Mouse (Mus musculus) olfactory bulb, adult 2 months (tissue): ENCODE data around the gene Bcam.

Source experiments
- CTCF ChIP-seq: fragments of 200-500 bp; IDR thresholded peaks from 2 replicates; pipeline ENCODE4 v1.5.1; 2012; ENCODE audit warnings: low read depth, mild to moderate bottlenecking, low read length, moderate library complexity; ENCODE audit not compliant: insufficient read depth
- POLR2A ChIP-seq: fragments of 200-500 bp; IDR thresholded peaks from 2 replicates; pipeline ENCODE4 v1.6.1; 2012; ENCODE audit warnings: mild to moderate bottlenecking, low read depth, low read length, moderate library complexity; ENCODE audit not compliant: insufficient read depth

DNA sequence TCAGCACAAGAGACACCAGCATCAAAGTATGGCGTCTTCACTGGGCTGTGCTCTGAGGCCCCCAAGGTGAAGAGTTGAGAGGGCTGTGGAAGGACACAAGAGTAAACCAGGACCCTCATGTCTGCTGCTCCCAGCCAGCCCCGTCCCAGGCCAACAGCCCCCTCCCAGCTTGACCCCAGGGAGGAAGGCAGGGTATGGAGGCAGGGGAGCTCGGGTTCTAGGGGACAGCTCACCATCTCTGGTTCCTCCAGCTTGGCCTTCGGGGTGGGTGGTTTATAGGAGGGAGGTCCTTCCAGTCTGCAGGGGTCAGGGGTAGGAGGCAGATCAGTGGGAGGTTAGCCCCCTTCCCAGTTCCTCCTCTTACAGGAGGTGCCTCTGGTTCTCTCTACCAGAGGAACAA lies 51.6 kb downstream of the Bcam start:
- TF ChIP-seq CTCF (no peak), POLR2A (no peak)
